ENCODE assay signal across 9 mouse cellular contexts in genomic region chr10:24596869-24597339, GRCm38 (mm10). TPM values are rescaled to one million over a fixed set of nuclear protein-coding genes. Genes with fewer than 3 reads are reported as not detected.
DNase-seq lines count a peak whose midpoint lies in the region; ATAC-seq and TF ChIP-seq lines count a peak whose summit lies in the region.
"Had no signal": no experiment of that assay in that cellular context is flagged by ENCODE, and none has a peak within 500 bp of the region (broad histone marks: within the 10 kb centered on the region; RNA-seq: fewer than 3 reads in every experiment).

No protein-coding gene starts in this region.

- peak; percentile 52 for DNase-seq in kidney, postnatal 0 days (ENCODE audit: low spot score)
- no peak for DNase-seq in kidney, adult 18-20 months
- no peak for DNase-seq in hindbrain, embryonic 14.5 days (ENCODE audit: low spot score)
- DNase-seq in ovary, postnatal 36 days (ENCODE audit: low spot score), result no peak
- no peak for DNase-seq in frontal cortex, postnatal 25 days (ENCODE audit: low spot score in 2 of 2)
- DNase-seq in ovary, adult 18-20 months (ENCODE audit: low spot score), result no peak

- 61% methylated on average over 7 of the region's 7 CpGs for WGBS in kidney, postnatal 0 days
- WGBS in forebrain, embryonic 16.5 days, result 52% methylated on average over 7 of the region's 7 CpGs
- WGBS in hindbrain, embryonic 14.5 days, result 61% methylated on average over 7 of the region's 7 CpGs
- 61% methylated on average over 7 of the region's 7 CpGs for WGBS in midbrain, embryonic 15.5 days

- ATAC-seq in kidney, postnatal 0 days (replicated peaks; ENCODE audit: low FRiP score, low read depth), result no peak
- no peak for ATAC-seq in forebrain, embryonic 16.5 days
- no peak for ATAC-seq in hindbrain, embryonic 14.5 days (ENCODE audit: low FRiP score)
- no peak for ATAC-seq in midbrain, embryonic 15.5 days (replicated peaks)

- no peaks in the 10 kb centered on the region for H3K27me3 ChIP-seq in kidney, postnatal 0 days (ENCODE audit: insufficient read depth, low read length)
- H3K27me3 ChIP-seq in forebrain, embryonic 16.5 days (replicated peaks; ENCODE audit: control insufficient read depth, insufficient read depth, low read length), result peaks cover 4% of the 10 kb centered on the region; the same call in 1 of the 2 replicates
- H3K27me3 ChIP-seq in hindbrain, embryonic 14.5 days (ENCODE audit: control insufficient read depth, insufficient read depth, low read length), result no peaks in the 10 kb centered on the region
- no peaks in the 10 kb centered on the region for H3K27me3 ChIP-seq in midbrain, embryonic 15.5 days (replicated peaks)

- peak overlapping the region; percentile 73 for H3K4me2 ChIP-seq in kidney, postnatal 0 days (ENCODE audit: low read length)
- peak overlapping the region; percentile 97; the same call in 1 of the 2 replicates for H3K4me2 ChIP-seq in forebrain, embryonic 16.5 days (ENCODE audit: low read length)
- peak overlapping the region; percentile 56 for H3K4me2 ChIP-seq in hindbrain, embryonic 14.5 days (replicated peaks)
- peak overlapping the region; percentile 70; the same call in 1 of the 2 replicates for H3K4me2 ChIP-seq in midbrain, embryonic 15.5 days

- no peaks in the 10 kb centered on the region for H3K9me3 ChIP-seq in kidney, postnatal 0 days (replicated peaks; ENCODE audit: low read length)
- no peaks in the 10 kb centered on the region for H3K9me3 ChIP-seq in forebrain, embryonic 16.5 days (ENCODE audit: control insufficient read depth, low read length)
- no peaks in the 10 kb centered on the region for H3K9me3 ChIP-seq in hindbrain, embryonic 14.5 days (ENCODE audit: control insufficient read depth, low read length)
- H3K9me3 ChIP-seq in midbrain, embryonic 15.5 days, result no peaks in the 10 kb centered on the region
- H3K9me3 ChIP-seq: G1E had no signal

- H3K4me1 ChIP-seq in kidney, postnatal 0 days (replicated peaks; ENCODE audit: insufficient read depth, low read length), result 0 out of 2 replicates have a peak, but pooled peaks cover 19% of the 10 kb centered on the region
- H3K4me1 ChIP-seq in forebrain, embryonic 16.5 days (replicated peaks; ENCODE audit: control insufficient read depth, insufficient read depth, low read length), result peaks cover 15% of the 10 kb centered on the region
- no peaks in the 10 kb centered on the region; the same call in 1 of the 2 replicates for H3K4me1 ChIP-seq in hindbrain, embryonic 14.5 days (replicated peaks; ENCODE audit: control insufficient read depth, insufficient read depth, low read length)
- peaks cover 6% of the 10 kb centered on the region; the same call in 1 of the 2 replicates for H3K4me1 ChIP-seq in midbrain, embryonic 15.5 days

- H3K4me3 ChIP-seq in kidney, postnatal 0 days (replicated peaks; ENCODE audit: low read depth, low read length), result peak overlapping the region; percentile 51
- no peak overlapping the region for H3K4me3 ChIP-seq in forebrain, embryonic 16.5 days (replicated peaks; ENCODE audit: low read length)
- H3K4me3 ChIP-seq in hindbrain, embryonic 14.5 days (replicated peaks; ENCODE audit: low read length), result no peak overlapping the region
- no peak overlapping the region for H3K4me3 ChIP-seq in midbrain, embryonic 15.5 days

- peak overlapping the region; percentile 91 for H3K27ac ChIP-seq in kidney, postnatal 0 days
- no peak overlapping the region for H3K27ac ChIP-seq in forebrain, embryonic 16.5 days (ENCODE audit: low read length)
- H3K27ac ChIP-seq in hindbrain, embryonic 14.5 days, result no peak overlapping the region
- H3K27ac ChIP-seq in midbrain, embryonic 15.5 days, result no peak overlapping the region

- 0 out of 2 replicates have a peak, but pooled peaks cover 4% of the 10 kb centered on the region for H3K36me3 ChIP-seq in kidney, postnatal 0 days (ENCODE audit: insufficient read depth, low read length)
- H3K36me3 ChIP-seq in forebrain, embryonic 16.5 days (ENCODE audit: control insufficient read depth, insufficient read depth), result no peaks in the 10 kb centered on the region
- no peaks in the 10 kb centered on the region for H3K36me3 ChIP-seq in hindbrain, embryonic 14.5 days (replicated peaks; ENCODE audit: control insufficient read depth, insufficient read depth)
- no peaks in the 10 kb centered on the region for H3K36me3 ChIP-seq in midbrain, embryonic 15.5 days (replicated peaks)
- H3K36me3 ChIP-seq: G1E had no signal

- no peak for TF ChIP-seq CTCF in kidney, postnatal 0 days (IDR thresholded peaks at IDR 0.05; ENCODE audit: low read depth)

- H3K9ac ChIP-seq in kidney, postnatal 0 days (ENCODE audit: low read depth, low read length), result peak overlapping the region; percentile 73
- H3K9ac ChIP-seq in forebrain, embryonic 16.5 days (replicated peaks; ENCODE audit: low read depth, low read length), result no peak overlapping the region
- no peak overlapping the region for H3K9ac ChIP-seq in hindbrain, embryonic 14.5 days
- H3K9ac ChIP-seq in midbrain, embryonic 15.5 days, result no peak overlapping the region

RNA-seq across cellular contexts. Expression of gene Ccn2, which starts 1.7 kb away (rescaled TPM):
- 14.3 and 18.4 TPM in 2 replicates for polyA plus RNA-seq in kidney, postnatal 0 days (2015; fragmentation: Nextera tagmentation; extraction: Ambion mirVana)
- 3.0 and 3.5 TPM in 2 replicates for polyA plus RNA-seq in forebrain, embryonic 16.5 days (2015; fragmentation: Nextera tagmentation; extraction: Ambion mirVana)
- polyA plus RNA-seq in hindbrain, embryonic 14.5 days (2014; fragmentation: Nextera tagmentation; extraction: Ambion mirVana), result 1.4 and 3.3 TPM in 2 replicates
- polyA plus RNA-seq in midbrain, embryonic 15.5 days (2015; fragmentation: Nextera tagmentation; extraction: Ambion mirVana), result 3.5 and 4.6 TPM in 2 replicates
- polyA plus RNA-seq: G1E had no signal
